Mouse (Mus musculus) B cell, adult 2 months (primary cell): ENCODE data around the gene Lmo4.
A peak's percentile ranks its signal among the peaks of the same experiment; 100 is the strongest.

ENCODE experiments used
- DNase-seq, 2 experiments: peaks; one replicate each; pipeline ENCODE4 v3.0.0; 2022

Lmo4 gene

GRCm38 (mm10) chr3:144204413-144205311 is at the start of gene Lmo4:
Lmo4 (minus strand) TSS chr3:144205220.
- peak; percentile 82 to 86 for DNase-seq

DNA sequence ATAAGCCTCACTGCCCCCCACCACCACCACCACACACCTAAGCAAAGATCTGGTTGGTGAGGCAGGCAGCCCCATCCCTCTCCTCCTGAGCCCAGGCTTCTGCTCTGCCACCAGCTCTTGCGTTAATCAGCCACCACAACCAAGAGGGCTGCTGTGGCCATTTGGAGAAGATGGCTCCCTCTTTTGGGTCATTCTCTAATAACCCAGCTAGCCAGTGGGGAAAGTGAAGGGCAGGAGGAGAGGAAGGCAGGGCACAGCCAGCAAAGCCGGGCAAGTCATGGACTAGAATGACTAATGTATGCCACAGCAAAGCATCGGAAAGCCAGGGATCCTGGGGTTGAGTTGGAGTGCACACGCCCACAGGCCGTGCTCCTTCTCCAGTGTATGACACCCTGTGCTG is 49.3 kb upstream of the Lmo4 start:
- DNase-seq, result no peak

DNA sequence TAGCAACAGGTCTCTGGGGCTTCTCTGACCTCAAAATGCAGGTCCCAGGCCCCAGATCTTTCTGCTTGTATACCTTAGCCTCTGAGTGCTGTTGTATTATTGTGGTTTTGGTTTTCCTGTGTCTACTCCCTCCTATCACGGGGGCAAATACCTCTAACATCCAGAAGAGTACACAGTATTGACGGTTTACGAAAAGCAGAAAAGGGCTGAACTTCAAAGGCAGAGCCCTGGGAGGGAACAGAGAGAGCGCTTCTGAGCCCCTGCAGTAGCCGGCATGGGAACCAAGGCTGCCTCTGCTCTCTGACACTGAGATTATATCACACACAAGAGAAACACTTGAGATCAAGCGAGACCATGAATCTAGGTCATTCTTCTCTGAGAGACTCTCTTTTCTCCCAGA is 48.0 kb upstream of the Lmo4 start:
- DNase-seq, result no peak

DNA sequence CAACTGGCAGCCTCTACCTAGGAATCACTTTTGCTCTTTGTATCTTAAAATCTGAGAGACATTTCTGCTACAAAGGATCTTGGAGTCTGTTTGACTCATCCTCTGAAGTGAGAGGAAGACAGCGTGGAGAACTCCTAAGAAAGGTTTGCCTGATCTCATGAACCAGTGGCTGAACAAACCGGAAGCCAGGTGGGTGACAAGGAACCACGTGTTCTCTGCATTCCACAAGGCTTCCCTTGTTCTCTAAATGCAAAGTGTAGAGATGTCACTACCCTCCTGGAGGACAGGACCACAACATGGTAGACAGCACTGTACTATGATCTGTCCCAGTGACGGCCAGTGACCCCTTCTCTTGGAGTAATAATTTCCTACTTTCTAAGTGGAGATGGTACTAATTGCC is 47.1 kb upstream of the Lmo4 start:
- DNase-seq, result no peak

GRCm38 (mm10) chr3:144242025-144242673 is 37.1 kb upstream of the Lmo4 start:
- DNase-seq, result peak; percentile 80 to 82

GRCm38 (mm10) chr3:144241161-144241560 is 36.1 kb upstream of the Lmo4 start:
- DNase-seq, result no peak

DNA sequence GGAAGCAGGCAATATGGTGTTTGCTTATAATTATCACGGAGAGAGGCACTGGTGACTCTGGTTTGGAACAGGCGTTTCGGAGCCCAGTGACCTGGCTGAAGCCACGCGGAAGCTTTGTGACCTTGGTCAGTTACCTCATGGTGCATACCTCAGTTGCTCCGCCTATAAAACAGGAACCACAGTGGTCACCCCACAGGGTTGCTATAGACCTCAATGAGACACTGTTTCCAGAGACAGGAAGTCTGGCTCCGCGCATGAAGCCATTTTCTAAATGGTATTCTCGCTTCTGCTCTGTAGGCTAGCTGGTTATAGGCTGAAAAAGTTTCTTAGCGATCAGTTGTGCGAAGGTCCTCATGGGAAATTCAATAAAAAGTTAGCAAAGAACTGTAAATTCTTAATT is 33.5 kb upstream of the Lmo4 start:
- no peak for DNase-seq

DNA sequence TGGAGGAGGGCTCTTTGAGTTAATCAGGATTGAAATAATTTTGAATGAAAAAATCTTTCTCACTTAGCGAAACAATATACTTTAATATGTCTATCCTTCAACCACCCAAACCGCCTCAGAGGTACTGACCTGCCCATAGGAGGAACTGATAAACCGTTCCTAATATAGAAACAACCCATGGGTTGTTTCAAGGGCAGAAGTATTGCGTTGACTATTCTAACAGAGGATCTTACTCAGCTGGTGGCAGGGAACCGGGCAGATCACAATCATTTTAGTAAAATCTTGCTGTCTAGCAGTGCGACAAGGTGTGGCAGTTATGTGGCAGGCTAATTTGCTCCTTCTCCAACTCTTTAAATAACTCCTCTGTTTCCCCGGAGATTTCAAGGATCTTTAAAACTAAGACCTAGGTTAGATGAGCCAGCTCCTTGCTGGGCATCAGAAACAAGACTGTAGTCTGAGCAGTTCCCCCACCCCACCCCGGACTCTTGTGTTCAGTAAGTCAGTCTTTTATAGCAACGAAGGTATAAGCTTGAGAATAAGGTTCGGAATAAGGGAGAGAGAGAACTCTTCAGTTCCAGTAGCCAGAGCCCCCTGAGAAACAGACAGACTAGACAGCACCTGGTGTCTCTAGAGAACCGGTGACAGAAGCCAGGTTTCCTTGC is 27.5 kb upstream of the Lmo4 start:
- DNase-seq, result peak in 1 of 2 experiments; percentile 15

DNA sequence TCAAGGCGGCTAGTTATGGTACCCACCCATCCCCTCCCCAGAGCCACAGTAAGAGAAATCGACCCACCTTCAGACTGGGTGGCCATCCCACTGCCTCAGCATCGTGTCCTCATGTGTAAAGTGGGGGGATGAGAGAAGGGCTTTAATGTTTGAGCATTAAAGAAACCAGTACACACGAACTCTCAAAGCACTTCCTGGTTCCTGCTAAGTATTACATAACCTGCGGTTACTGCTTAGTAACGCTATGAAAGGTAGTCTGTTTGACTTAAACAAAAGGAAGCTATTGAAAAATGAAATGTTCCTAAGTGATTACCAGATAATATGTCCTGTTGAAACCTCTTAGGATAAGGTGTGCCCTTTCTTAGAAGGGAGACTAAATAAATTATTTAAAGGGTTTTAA is 26.9 kb upstream of the Lmo4 start:
- peak in 1 of 2 experiments; percentile 5 for DNase-seq

GRCm38 (mm10) chr3:144231419-144231818 is 26.4 kb upstream of the Lmo4 start:
- peak; percentile 19 to 29 for DNase-seq

DNA sequence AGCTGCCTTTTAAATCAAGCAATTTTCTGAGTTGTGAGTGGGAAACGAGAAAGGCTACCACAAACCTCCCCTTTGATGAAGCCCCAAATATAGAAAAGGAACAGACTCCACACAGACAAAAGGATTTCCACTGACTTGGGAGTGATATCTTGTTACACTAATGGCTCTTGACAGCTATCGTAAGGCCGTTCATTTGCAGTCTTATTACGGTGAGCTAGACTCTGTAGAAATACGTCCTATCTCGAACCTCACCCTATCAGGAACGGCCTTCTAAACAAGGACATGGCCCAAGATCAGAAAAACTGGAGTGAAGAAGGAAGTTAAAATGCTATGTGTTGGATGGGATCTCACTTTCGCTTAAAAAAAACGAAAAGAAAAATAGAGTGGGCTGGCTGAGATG is 25.0 kb upstream of the Lmo4 start:
- DNase-seq, result no peak

GRCm38 (mm10) chr3:144229312-144229711 is 24.3 kb upstream of the Lmo4 start:
- no peak for DNase-seq

DNA sequence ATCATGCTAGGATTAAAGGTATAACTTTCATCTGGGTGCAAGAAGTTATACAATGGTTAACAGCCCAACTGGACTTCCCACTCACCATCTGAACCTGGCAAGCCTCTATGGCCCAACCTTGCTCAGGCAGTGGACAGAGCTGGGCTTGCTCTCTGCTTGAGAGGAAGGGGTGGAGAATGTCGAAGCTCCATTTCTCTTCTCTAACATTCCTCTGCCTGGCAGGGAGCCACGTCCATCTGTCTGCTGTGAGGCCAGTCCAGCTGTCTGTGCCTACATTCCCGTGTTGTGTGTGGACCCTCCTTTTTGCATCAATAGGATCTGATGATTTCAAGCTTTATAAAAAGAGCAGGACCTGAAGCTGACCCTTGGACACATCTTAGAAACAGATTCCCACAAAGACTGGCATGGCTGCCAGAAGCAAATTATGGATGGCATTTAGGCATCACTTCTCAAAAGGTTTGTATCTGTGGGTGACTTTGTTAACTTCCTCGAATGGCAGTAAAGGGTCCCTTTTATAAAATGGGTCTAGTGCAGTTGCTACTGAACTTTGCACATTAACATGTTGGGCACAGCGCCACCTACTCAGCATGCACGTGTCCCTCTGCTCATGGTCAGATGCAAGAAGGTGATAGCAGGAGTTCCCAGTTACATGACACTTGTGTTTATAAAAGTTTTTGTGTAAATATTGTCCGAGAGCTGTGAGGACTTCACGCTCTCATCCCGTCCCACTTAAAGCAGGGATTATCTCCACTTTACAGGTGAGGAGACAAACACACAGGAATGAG is 20.6 kb upstream of the Lmo4 start:
- DNase-seq, result no peak

GRCm38 (mm10) chr3:144224594-144224993 is 19.6 kb upstream of the Lmo4 start:
- no peak for DNase-seq

DNA sequence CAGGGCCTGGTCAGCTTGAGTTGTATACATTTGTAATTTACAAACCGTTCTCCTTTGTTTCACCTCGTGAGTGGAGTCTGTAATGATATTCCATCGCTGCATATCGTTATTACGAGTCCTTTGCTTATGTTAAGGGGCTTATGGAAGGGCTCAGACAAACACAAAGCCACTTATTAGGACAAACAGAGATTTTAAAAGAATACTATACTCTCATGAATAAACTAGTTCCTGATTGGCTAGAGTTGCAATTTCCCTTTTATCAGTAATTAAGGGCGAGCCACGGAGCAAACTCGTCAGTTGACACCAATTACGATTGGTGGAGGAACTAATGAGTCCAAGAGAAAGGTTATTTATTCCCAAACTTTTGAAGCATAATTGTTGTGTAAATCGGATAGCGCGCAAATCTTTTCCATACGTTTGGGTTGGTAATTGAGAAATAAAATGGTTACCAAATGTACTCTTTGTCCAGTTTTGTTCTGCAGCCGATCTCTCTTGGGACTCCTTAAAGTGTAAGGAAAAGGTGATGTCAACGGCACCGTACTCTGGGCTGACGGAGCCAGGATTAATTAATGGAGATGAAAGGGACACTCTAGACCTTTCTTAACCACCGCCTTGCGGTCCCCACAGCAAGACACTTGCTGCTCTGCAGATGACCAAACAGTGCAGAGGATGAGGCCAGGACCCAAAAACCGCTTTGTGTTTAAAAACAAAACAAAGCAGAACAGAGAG is 18.5 kb upstream of the Lmo4 start:
- DNase-seq, result no peak

DNA sequence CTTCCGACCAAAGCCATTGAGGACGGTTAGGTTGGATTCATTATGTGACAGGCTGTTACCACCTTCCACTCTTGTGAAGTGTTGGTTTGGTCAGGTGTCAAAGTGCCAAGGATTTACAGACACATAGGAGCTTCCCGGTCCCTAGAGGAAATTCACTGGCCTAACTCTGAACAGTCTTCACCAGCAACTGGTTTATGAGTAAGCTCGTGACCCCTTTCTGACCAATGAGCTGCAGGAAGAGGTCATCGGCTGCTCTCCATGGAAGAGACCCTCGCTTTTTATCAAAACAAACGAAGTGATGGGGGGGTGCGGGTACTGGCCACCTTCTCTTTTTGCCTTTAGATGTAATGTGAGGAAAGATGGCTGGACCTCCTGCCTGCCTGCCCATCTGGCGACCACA is 17.4 kb upstream of the Lmo4 start:
- DNase-seq, result no peak

- peak; percentile 80 to 82 for DNase-seq
Measured at GRCm38 (mm10) chr3:144207498-144207897, 2.5 kb upstream of the Lmo4 start.

DNA sequence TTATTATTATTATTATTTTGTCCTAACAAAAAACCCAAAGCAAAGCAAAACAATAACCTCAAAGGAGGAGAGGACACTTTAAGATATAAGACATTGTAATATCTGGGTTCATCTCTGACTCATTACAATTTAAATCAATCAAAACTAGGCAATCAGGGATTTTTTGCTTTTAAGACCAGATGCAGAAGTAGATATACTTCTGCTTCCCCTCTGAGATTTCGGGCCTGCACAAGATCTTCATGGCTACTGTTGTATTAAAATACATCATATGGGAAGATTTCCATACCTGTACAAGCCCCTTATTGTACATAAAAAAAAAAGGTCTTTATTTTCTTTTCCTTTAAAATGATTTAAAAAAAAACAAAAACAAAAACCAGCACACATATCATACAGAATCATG is 1.9 kb upstream of the Lmo4 start:
- DNase-seq, result no peak

DNA sequence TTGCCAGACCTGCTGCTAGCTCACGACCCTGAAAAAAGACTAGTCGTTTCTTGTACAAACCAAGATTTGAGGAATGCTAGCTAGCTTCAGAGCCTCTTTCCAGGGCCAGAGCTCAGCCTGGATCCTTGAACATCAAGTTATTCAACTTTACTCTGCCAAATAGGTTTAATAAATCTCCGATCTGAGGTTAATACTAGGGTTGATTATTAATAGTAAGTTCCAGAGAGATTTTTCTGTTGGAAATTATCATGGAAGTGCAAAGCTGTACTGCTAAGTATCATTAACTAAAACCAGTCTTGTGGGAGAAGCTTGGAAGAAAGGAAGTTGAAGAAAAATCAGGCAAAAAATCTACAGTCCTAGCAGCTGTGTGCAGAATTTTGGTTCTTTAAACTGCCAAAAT is 1.2 kb upstream of the Lmo4 start:
- no peak for DNase-seq

DNA sequence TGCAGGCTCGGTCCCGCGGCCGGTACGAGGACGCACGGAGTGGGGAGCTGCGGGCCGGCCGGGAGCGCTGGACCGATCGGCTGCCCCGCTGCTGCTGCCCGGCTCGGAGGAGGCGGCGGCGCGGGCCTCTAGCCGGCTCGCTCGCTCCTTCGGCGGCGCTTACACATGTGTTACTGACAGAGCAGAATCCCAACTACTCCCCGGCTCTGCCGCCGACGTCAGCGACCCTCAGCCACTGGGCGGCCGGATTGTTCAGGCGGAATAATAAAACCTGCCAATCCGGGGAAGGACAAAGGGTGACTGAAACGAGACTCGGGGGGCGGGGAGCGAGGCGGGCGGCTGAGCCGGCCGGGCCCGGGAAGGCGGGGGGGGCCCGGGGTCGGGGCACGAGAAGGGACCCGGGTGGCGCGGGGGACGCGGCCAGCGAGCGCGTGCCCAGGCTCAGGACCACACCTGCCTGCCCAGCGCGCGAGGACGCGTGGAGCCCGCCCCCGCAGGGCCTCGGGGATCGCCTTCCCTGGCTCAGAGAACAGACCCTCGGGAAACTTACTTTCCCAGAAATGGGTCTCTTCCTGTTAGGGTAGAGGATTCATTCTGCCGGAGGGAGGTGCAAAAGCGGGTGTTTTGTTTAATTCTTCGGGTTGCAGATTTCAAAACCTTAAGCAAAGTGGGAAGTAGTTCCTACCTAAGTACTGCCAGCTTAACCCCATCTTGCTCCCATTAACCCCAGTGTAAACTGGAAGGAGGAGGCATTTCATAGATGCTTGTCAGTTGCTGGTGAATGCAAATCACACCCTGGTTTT is 532 bp upstream of the Lmo4 start:
- peak; percentile 88 to 91 for DNase-seq

DNA sequence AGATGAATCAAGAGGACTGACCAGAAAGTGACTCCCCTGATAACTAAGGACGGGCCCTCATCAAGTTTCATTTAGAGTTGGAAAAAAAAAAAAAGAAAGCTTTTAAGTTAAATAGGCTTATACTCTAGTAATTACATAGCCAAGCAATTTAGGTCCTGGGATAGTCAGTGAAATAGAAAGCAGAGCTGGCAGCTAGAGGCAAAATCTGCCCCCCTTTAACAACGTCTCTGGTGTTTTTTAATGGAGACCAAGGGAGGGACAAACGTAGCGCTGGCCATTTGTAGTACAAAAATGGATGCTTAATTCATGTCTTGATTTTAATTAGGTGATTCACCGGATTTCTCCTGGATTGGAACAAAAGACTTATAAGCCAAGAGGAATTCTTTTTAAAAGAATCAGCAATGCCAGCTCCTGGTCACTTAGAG is 1.0 kb downstream of the Lmo4 start:
- peak; percentile 17 to 20 for DNase-seq
